Mouse (Mus musculus): ENCODE measurements around the gene Ggps1. TPM values are rescaled to one million over a fixed set of nuclear protein-coding genes. Genes with fewer than 3 reads are reported as not detected.

Gene Ggps1
- 47.7 and 48.2 TPM in 2 replicates for polyA plus RNA-seq (2015; fragmentation: Nextera tagmentation; extraction: Ambion mirVana)

DNA sequence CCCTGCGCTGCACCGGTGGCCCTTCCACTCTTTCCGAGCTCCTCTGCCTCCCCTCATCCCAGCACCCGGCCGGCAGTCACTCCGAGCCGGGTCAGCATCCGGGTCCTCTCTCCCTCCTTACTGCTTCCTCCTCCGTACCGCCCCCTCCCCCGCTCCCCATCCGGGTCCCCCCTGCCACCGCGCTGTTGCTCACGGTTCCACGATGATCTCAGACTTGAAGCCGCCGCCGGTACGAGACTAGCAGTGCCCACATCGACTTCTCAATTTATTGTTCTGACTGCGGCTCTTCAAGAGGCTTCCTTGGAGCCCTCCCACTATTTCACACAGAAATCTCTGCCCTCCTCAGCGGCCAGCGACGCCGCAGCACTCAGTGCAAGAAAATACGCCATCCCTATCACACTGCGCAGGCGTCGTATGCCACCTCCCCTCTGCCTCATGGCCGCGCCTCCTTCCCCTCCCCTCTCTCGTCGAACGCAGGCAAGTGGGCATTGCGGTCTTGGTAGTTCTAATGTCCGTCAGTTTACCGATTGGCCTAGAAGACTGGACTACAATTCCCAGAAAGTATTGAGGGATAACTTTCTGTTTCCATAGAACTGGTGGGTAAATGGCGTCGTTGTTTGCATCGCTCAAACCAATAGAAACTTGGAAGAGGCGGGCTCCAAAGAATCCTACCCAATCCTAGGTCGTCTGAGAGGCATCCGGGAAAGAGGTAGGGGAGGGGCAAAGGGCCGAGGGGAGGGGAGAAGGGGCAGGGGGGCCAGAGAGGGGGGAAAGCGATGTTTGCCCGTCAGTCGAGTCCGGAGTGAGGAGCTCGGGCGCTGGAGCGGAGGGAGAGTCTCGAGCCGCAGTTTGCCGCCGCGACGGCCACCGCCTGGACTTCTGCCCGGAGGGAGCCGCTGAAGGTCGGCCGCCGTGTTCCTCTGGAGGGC lies at the start of gene Ggps1, which contains the start of gene Arid4b:
Ggps1 (minus strand) TSS at position 476 of the 929 bp plus-strand sequence.
Arid4b (plus strand) TSS at position 220 of the 929 bp plus-strand sequence.
- Histone ChIP-seq H3K9me3 (no peaks in the 10 kb centered on the region), H3K27ac (peak within 1 kb of the TSS; percentile 99), H3K4me1 (peaks cover 8% of the 10 kb centered on the region), H3K4me3 (peak within 1 kb of the TSS; percentile 98), H3K27me3 (no peaks in the 10 kb centered on the region), H3K4me2 (peak within 1 kb of the TSS; percentile 71), H3K9ac (peak within 1 kb of the TSS; percentile 97), H3K36me3 (no peaks in the 10 kb centered on the region)
- ATAC-seq (ENCODE audit: borderline replicate concordance, extremely low read depth, low FRiP score, low TSS enrichment), result peak; percentile 97
- WGBS, result under 1% methylated on average over 58 of the region's 64 CpGs

GRCm38 (mm10) chr13:14111146-14111545 lies 47.9 kb upstream of the Ggps1 start:
- no peaks in the 10 kb centered on the region for H3K9me3 ChIP-seq
- H3K4me1 ChIP-seq, result no peaks in the 10 kb centered on the region
- no peak overlapping the region for H3K27ac ChIP-seq
- H3K36me3 ChIP-seq, result no peaks in the 10 kb centered on the region
- H3K4me3 ChIP-seq, result no peak overlapping the region
- no peak for ATAC-seq (ENCODE audit: borderline replicate concordance, extremely low read depth, low FRiP score, low TSS enrichment)
- H3K27me3 ChIP-seq, result no peaks in the 10 kb centered on the region
- WGBS, result 42% methylated on average over 1 of the region's 1 CpGs
- H3K4me2 ChIP-seq, result no peak overlapping the region
- no peak overlapping the region for H3K9ac ChIP-seq

DNA sequence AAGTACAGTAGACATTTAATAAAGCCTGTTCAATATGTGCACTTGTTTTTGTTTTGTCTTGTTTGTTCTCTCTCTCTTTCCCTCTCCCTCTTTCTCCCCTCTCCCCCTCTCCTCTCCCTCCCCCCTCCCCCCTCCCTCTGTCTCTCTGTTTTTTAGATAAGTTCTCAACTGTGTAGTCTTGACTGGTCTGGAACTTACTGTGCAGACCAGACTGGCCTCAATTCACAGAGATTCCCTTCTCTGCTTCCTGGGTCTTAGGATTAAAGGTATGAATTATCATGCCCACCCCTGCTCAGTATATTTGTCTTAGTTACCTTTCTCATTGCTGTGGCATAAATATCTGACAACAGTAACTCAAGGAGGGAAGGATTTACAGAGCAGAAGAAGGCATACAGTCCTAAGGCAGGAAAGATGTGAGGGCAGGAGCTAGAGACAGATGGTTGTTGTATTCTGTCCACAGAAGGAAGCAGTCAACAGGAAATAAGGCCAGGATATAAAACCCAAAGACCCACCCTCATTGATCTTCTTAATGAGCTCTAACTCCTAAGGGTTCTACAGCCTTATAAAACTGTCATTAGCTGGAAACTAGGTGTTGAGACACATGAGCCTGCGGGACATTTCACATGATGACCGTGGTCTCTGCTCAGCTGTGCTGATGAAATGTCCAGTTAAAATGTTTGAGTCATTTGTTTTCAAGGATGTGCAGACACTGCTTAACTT lies 47.0 kb upstream of the Ggps1 start:
- Histone ChIP-seq H3K4me1 (no peaks in the 10 kb centered on the region), H3K4me3 (no peak overlapping the region), H3K9me3 (no peaks in the 10 kb centered on the region), H3K27me3 (no peaks in the 10 kb centered on the region), H3K4me2 (no peak overlapping the region), H3K36me3 (no peaks in the 10 kb centered on the region), H3K9ac (no peak overlapping the region), H3K27ac (no peak overlapping the region)
- WGBS, result 88% methylated on average over 2 of the region's 2 CpGs
- ATAC-seq (ENCODE audit: borderline replicate concordance, extremely low read depth, low FRiP score, low TSS enrichment), result no peak

GRCm38 (mm10) chr13:14103026-14103425 lies 39.7 kb upstream of the Ggps1 start:
- Histone ChIP-seq H3K4me1 (no peaks in the 10 kb centered on the region), H3K4me2 (no peak overlapping the region), H3K9me3 (no peaks in the 10 kb centered on the region), H3K36me3 (no peaks in the 10 kb centered on the region), H3K9ac (no peak overlapping the region), H3K4me3 (no peak overlapping the region), H3K27me3 (no peaks in the 10 kb centered on the region), H3K27ac (no peak overlapping the region)
- whole genome bisulfite sequencing, result 54% methylated on average over 1 of the region's 1 CpGs
- no peak for ATAC-seq (ENCODE audit: borderline replicate concordance, extremely low read depth, low FRiP score, low TSS enrichment)

DNA sequence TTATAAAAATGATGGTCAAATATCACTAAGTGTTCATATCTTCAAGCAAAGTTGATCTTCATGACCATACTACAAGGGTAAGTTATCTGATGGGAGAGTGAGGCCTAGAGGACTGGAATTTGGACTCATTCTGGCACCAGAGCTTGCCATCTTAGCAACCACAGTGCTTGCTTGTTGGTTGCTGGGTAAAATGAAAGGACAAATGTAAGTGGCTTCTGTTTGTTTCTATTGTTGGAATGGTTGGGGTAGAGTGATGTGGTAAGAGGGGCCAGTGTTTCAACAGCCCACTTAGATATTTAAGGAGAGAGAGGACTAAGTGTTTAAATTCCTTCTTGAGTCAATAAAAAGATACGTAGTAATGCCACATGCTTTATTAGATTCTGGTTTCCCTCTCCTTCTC lies 25.4 kb upstream of the Ggps1 start:
- no peaks in the 10 kb centered on the region for H3K36me3 ChIP-seq
- no peak overlapping the region for H3K4me3 ChIP-seq
- H3K4me1 ChIP-seq, result no peaks in the 10 kb centered on the region
- ATAC-seq (ENCODE audit: borderline replicate concordance, extremely low read depth, low FRiP score, low TSS enrichment), result peak; percentile 82
- no peak overlapping the region for H3K27ac ChIP-seq
- 65% methylated on average over 1 of the region's 1 CpGs for WGBS
- no peaks in the 10 kb centered on the region for H3K27me3 ChIP-seq
- no peaks in the 10 kb centered on the region for H3K9me3 ChIP-seq
- H3K9ac ChIP-seq, result no peak overlapping the region
- H3K4me2 ChIP-seq, result no peak overlapping the region

DNA sequence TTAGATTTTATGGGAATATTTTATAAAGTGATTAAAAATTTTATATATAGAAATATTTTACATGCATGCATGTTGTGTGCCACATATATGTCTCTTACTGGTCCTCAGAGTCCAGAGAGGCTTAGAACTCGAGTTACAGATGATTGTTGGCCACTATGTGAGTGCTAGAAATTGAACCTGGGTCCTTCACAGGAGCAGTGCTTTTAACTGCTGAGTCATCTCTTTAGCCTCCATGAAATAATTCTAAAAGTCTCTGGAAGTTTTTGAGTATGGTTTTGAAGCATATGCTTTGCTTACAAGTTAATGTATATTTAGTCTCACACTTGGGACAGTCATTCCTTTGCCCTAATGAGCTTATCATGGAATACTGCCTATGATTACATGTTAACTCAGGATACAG lies 12.0 kb upstream of the Ggps1 start:
- Histone ChIP-seq H3K4me3 (no peak overlapping the region), H3K36me3 (no peaks in the 10 kb centered on the region), H3K9me3 (no peaks in the 10 kb centered on the region), H3K27me3 (no peaks in the 10 kb centered on the region), H3K9ac (no peak overlapping the region), H3K4me2 (no peak overlapping the region), H3K27ac (no peak overlapping the region), H3K4me1 (no peaks in the 10 kb centered on the region)
- 76% methylated on average over 1 of the region's 1 CpGs for WGBS
- ATAC-seq (ENCODE audit: borderline replicate concordance, extremely low read depth, low FRiP score, low TSS enrichment), result no peak

GRCm38 (mm10) chr13:14074371-14074770 lies 11.1 kb upstream of the Ggps1 start:
- no peak overlapping the region for H3K4me2 ChIP-seq
- no peaks in the 10 kb centered on the region for H3K27me3 ChIP-seq
- no peaks in the 10 kb centered on the region for H3K4me1 ChIP-seq
- 98% methylated on average over 1 of the region's 1 CpGs for WGBS
- no peaks in the 10 kb centered on the region for H3K36me3 ChIP-seq
- ATAC-seq (ENCODE audit: borderline replicate concordance, extremely low read depth, low FRiP score, low TSS enrichment), result no peak
- H3K4me3 ChIP-seq, result no peak overlapping the region
- H3K27ac ChIP-seq, result no peak overlapping the region
- no peak overlapping the region for H3K9ac ChIP-seq
- no peaks in the 10 kb centered on the region for H3K9me3 ChIP-seq

- 79% methylated on average over 1 of the region's 1 CpGs for WGBS
- no peak for ATAC-seq (ENCODE audit: borderline replicate concordance, extremely low read depth, low FRiP score, low TSS enrichment)
- peaks cover 3% of the 10 kb centered on the region; the same call in 1 of the 2 replicates for H3K4me1 ChIP-seq
These were observed 6.0 kb upstream of the Ggps1 start for GRCm38 (mm10) chr13:14069291-14069690.

GRCm38 (mm10) chr13:14068035-14068434 lies 4.7 kb upstream of the Ggps1 start:
- Histone ChIP-seq H3K27me3 (no peaks in the 10 kb centered on the region), H3K4me2 (no peak overlapping the region), H3K9me3 (no peaks in the 10 kb centered on the region), H3K9ac (no peak overlapping the region), H3K27ac (no peak overlapping the region), H3K36me3 (0 out of 2 replicates have a peak, but pooled peaks cover 3% of the 10 kb centered on the region), H3K4me1 (peaks cover 3% of the 10 kb centered on the region; the same call in 1 of the 2 replicates), H3K4me3 (no peak overlapping the region)
- ATAC-seq (ENCODE audit: borderline replicate concordance, extremely low read depth, low FRiP score, low TSS enrichment), result no peak

More at GRCm38 (mm10) chr13:14069291-14069690, 6.0 kb upstream of the Ggps1 start:
- no peaks in the 10 kb centered on the region for H3K9me3 ChIP-seq
- H3K4me3 ChIP-seq, result no peak overlapping the region
- H3K36me3 ChIP-seq, result 0 out of 2 replicates have a peak, but pooled peaks cover 3% of the 10 kb centered on the region
- H3K27me3 ChIP-seq, result no peaks in the 10 kb centered on the region
- no peak overlapping the region for H3K27ac ChIP-seq
- no peak overlapping the region for H3K9ac ChIP-seq
- no peak overlapping the region for H3K4me2 ChIP-seq

DNA sequence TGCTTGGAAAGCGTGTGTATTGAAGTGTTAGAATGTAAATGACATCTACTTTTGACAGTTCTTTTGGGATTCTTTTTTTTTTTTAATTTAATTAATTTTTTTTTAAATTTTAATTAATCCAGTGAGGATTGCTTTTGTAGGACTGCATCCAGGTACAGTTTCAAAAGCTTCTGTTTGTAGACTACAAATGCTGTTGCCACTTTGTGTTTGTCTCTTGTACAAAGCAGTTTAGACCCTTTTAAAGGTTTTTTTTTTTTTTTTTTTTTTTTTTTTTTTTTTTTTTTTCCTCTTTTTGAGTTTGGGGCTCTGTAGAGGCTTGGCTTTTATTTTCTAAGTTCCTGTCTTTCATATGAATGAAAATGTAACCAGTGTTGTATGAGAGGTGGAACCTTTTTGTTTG lies 2.4 kb upstream of the Ggps1 start:
- no peak for ATAC-seq (ENCODE audit: borderline replicate concordance, extremely low read depth, low FRiP score, low TSS enrichment)
- 41% methylated on average over 1 of the region's 1 CpGs for WGBS
- no peak overlapping the region for H3K4me2 ChIP-seq

GRCm38 (mm10) chr13:14065028-14065380 lies 1.7 kb upstream of the Ggps1 start:
- Histone ChIP-seq H3K4me2 (peak overlapping the region; percentile 71), H3K4me3 (peak overlapping the region; percentile 98), H3K36me3 (0 out of 2 replicates have a peak, but pooled peaks cover 3% of the 10 kb centered on the region), H3K9me3 (no peaks in the 10 kb centered on the region), H3K9ac (peak overlapping the region; percentile 97), H3K27me3 (no peaks in the 10 kb centered on the region), H3K4me1 (peaks cover 8% of the 10 kb centered on the region), H3K27ac (no peak overlapping the region; the same call in 1 of the 2 replicates)
- WGBS, result 13% methylated on average over 9 of the region's 9 CpGs
- no peak for ATAC-seq (ENCODE audit: borderline replicate concordance, extremely low read depth, low FRiP score, low TSS enrichment)

More for the DNA sequence above, 2.4 kb upstream of the Ggps1 start:
- no peaks in the 10 kb centered on the region for H3K9me3 ChIP-seq
- H3K4me1 ChIP-seq, result peaks cover 8% of the 10 kb centered on the region
- 0 out of 2 replicates have a peak, but pooled peaks cover 3% of the 10 kb centered on the region for H3K36me3 ChIP-seq
- H3K27ac ChIP-seq, result no peak overlapping the region
- no peak overlapping the region for H3K9ac ChIP-seq
- no peak overlapping the region for H3K4me3 ChIP-seq
- H3K27me3 ChIP-seq, result no peaks in the 10 kb centered on the region
